Mouse (Mus musculus): Measurements from ENCODE around the gene Gm20458. TPM values are rescaled to one million over a fixed set of nuclear protein-coding genes. Genes with fewer than 3 reads are reported as not detected.

Gm20458 gene
- polyA plus RNA-seq (2014; fragmentation: Nextera tagmentation; extraction: Ambion mirVana), result 12.5 and 14.7 TPM in 2 replicates

DNA sequence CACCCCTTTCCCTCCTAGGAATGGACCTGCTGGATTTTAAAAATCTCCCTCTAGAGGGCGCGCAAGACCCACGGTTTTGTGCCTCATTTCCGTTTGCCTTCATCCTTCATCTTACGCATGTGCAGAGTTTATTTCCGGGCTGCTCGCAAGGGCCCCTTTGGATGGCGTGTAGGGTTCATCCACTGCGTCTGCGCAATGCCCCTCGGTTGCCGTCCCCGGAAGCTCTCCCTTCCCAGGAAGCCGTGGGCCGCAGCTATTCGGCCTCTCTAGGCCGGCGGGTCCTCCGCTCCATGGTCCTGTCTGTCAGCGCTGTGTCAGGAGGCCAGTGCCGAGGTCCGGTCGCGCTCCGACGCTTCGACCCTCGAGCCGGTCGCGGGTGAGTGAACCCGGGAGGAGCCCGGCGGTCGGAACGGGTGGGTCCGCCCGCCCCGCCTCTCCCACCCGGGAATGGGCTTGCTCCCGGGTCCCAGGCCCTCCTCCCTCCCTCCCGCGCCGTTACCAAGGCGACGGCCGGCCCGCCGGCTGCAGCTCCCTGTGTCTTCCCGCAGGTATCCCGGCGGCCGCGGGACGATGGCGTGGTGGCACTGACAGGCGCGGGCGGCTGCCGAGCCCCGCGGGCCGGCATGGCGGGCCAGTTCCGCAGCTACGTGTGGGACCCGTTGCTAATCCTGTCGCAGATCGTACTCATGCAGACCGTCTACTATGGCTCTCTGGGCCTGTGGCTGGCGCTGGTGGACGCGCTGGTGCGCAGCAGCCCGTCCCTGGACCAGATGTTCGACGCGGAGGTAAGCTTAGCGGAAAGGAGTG, at the start of gene Gm20458:
Gene Gm20458, plus strand, starts transcription at position 223 of the 807 bp plus-strand sequence.
- H3K36me3 ChIP-seq (ENCODE audit: control insufficient read depth, insufficient read depth, low read length), result peaks cover 30% of the 10 kb centered on the region; the same call in 1 of the 2 replicates
- peak; percentile 99 for ATAC-seq (ENCODE audit: low read depth)
- no peaks in the 10 kb centered on the region for H3K9me3 ChIP-seq (ENCODE audit: control insufficient read depth, low read length)
- H3K9ac ChIP-seq (ENCODE audit: low read depth, low read length), result peak within 1 kb of the TSS; percentile 82
- H3K4me1 ChIP-seq (ENCODE audit: control insufficient read depth, insufficient read depth, low read length), result peaks cover 16% of the 10 kb centered on the region
- H3K4me3 ChIP-seq (ENCODE audit: low read depth, low read length), result peak within 1 kb of the TSS; percentile 78
- H3K27me3 ChIP-seq (replicated peaks; ENCODE audit: control insufficient read depth, insufficient read depth, low read length), result no peaks in the 10 kb centered on the region
- peak within 1 kb of the TSS; percentile 80 for H3K4me2 ChIP-seq (ENCODE audit: low read depth, low read length)
- 0% methylated on average over 65 of the region's 79 CpGs for WGBS
- peak; percentile 99 for DNase-seq (ENCODE audit: low spot score)
- H3K27ac ChIP-seq (replicated peaks; ENCODE audit: low read depth, low read length), result peak within 1 kb of the TSS; percentile 84

DNA sequence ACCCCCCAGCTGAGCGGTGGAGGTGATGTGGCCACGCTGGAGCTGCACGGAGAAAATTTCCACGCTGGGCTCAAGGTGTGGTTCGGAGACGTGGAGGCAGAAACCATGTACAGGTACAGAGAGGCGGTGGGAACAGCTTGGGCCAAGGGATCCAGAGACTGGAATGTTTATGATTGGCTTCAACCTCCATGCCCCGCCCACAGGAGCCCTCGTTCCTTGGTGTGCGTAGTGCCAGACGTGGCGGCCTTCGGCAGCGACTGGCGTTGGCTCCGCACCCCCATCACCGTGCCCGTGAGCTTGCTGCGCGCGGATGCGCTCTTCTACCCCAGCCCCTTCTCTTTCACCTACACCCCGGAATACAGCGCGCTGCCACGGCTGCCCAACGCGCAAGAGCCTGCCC, 46.6 kb upstream of the Gm20458 start:
- WGBS, result 24% methylated on average over 26 of the region's 28 CpGs

DNA sequence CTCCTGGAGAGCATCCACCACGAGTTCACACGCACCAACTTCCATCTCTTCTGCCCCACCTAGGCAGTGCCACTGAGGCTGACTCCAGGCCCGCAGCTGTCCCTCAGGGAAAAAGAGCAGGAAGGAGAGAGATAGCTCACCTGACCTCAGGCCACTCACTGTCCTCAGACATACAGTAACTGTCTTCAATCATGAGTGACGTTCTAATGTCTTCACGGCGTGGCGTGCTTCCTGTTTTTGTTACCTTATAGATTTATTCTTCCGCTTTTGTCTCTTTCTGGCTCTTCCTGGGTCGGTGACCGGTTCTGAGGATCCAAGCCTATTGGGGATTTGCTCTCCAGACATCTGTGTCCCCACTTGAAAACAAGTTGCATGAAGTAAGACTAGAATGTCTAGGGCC, 46.2 kb upstream of the Gm20458 start:
- peak overlapping the region; percentile 47; the same call in 1 of the 2 replicates for H3K9ac ChIP-seq (ENCODE audit: low read depth, low read length)

More for the DNA sequence above, 46.6 kb upstream of the Gm20458 start:
- ATAC-seq (ENCODE audit: low read depth) (no peak), DNase-seq (ENCODE audit: low spot score) (no peak)
- H3K4me3 ChIP-seq (ENCODE audit: low read depth, low read length), result peak overlapping the region; percentile 15; the same call in 1 of the 2 replicates
- peak overlapping the region; percentile 47 for H3K9ac ChIP-seq (ENCODE audit: low read depth, low read length)
- no peaks in the 10 kb centered on the region for H3K36me3 ChIP-seq (ENCODE audit: control insufficient read depth, insufficient read depth, low read length)
- no peak overlapping the region for H3K27ac ChIP-seq (replicated peaks; ENCODE audit: low read depth, low read length)
- H3K4me2 ChIP-seq (ENCODE audit: low read depth, low read length), result peak overlapping the region; percentile 50
- peaks cover 3% of the 10 kb centered on the region; the same call in 1 of the 2 replicates for H3K4me1 ChIP-seq (ENCODE audit: control insufficient read depth, insufficient read depth, low read length)
- H3K27me3 ChIP-seq (replicated peaks; ENCODE audit: control insufficient read depth, insufficient read depth, low read length), result peaks cover 21% of the 10 kb centered on the region
- no peaks in the 10 kb centered on the region for H3K9me3 ChIP-seq (ENCODE audit: control insufficient read depth, low read length)

DNA sequence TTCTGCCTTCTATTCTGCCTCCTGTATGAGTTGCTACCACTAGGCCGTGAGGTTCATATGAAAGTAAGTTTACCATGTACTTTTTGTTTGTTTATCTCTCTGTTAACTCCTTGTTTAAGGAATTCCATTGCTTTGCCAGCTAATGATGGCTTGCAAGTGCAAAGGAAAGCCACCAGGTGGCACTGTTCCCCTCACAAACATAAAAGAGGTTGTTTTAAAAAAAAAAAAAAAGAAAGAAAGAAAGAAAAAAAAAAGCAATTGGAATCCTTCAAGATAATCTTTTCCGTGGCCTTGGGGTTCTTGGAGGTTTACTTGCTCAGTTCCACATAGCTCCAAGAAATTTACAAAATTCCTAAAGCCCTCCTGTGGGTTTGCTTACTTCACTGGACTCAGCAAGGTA, 43.6 kb upstream of the Gm20458 start:
- Histone ChIP-seq H3K4me3 (ENCODE audit: low read depth, low read length) (no peak overlapping the region), H3K9ac (ENCODE audit: low read depth, low read length) (no peak overlapping the region), H3K27me3 (replicated peaks; ENCODE audit: control insufficient read depth, insufficient read depth, low read length) (peaks cover 5% of the 10 kb centered on the region; the same call in 1 of the 2 replicates), H3K9me3 (ENCODE audit: control insufficient read depth, low read length) (no peaks in the 10 kb centered on the region), H3K27ac (replicated peaks; ENCODE audit: low read depth, low read length) (no peak overlapping the region), H3K4me2 (ENCODE audit: low read depth, low read length) (no peak overlapping the region), H3K36me3 (ENCODE audit: control insufficient read depth, insufficient read depth, low read length) (no peaks in the 10 kb centered on the region), H3K4me1 (ENCODE audit: control insufficient read depth, insufficient read depth, low read length) (peaks cover 3% of the 10 kb centered on the region; the same call in 1 of the 2 replicates)
- ATAC-seq (ENCODE audit: low read depth), result no peak
- DNase-seq (ENCODE audit: low spot score), result peak; percentile 42
- 1% methylated on average over 2 of the region's 2 CpGs for WGBS

More for the DNA sequence above, 46.2 kb upstream of the Gm20458 start:
- Histone ChIP-seq H3K4me1 (ENCODE audit: control insufficient read depth, insufficient read depth, low read length) (peaks cover 3% of the 10 kb centered on the region; the same call in 1 of the 2 replicates), H3K36me3 (ENCODE audit: control insufficient read depth, insufficient read depth, low read length) (no peaks in the 10 kb centered on the region), H3K27ac (replicated peaks; ENCODE audit: low read depth, low read length) (no peak overlapping the region), H3K27me3 (replicated peaks; ENCODE audit: control insufficient read depth, insufficient read depth, low read length) (peaks cover 17% of the 10 kb centered on the region), H3K4me3 (ENCODE audit: low read depth, low read length) (peak overlapping the region; percentile 15; the same call in 1 of the 2 replicates), H3K4me2 (ENCODE audit: low read depth, low read length) (peak overlapping the region; percentile 50), H3K9me3 (ENCODE audit: control insufficient read depth, low read length) (no peaks in the 10 kb centered on the region)
- no peak for DNase-seq (ENCODE audit: low spot score)
- 66% methylated on average over 10 of the region's 10 CpGs for WGBS
- ATAC-seq (ENCODE audit: low read depth), result no peak

DNA sequence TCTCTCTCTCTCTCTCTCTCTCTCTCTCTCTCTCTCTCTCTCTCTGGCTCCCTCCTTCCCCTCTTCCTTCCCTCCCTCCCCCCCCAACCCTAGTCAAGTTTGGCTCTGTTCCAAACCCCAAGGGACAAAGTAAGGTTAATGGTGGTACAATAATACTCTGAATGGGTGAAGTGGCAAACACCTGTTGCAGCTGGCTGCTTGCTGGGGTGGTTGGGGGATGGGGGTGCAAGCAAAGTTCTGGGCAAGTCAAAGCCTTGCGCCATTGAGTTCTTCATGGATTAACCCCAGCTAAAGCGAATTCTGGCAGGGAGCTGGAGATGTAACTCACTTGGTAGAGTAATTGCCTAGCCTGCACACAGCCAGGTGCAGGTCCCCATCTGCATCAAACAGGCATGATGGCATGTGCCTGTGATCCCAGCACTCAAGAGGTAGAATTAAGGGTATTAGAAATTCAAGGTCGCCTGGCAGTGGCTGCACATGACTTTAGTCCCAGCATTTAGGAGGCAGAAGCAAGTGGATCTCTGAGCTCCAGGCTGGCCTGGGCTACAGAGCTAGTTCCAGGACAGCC, 42.4 kb upstream of the Gm20458 start:
- Histone ChIP-seq H3K9ac (ENCODE audit: low read depth, low read length) (no peak overlapping the region), H3K27ac (replicated peaks; ENCODE audit: low read depth, low read length) (no peak overlapping the region), H3K36me3 (ENCODE audit: control insufficient read depth, insufficient read depth, low read length) (0 out of 2 replicates have a peak, but pooled peaks cover 4% of the 10 kb centered on the region), H3K4me2 (ENCODE audit: low read depth, low read length) (no peak overlapping the region), H3K4me3 (ENCODE audit: low read depth, low read length) (no peak overlapping the region), H3K4me1 (ENCODE audit: control insufficient read depth, insufficient read depth, low read length) (peaks cover 3% of the 10 kb centered on the region; the same call in 1 of the 2 replicates), H3K27me3 (replicated peaks; ENCODE audit: control insufficient read depth, insufficient read depth, low read length) (peaks cover 5% of the 10 kb centered on the region; the same call in 1 of the 2 replicates), H3K9me3 (ENCODE audit: control insufficient read depth, low read length) (no peaks in the 10 kb centered on the region)
- ATAC-seq (ENCODE audit: low read depth) (no peak), DNase-seq (ENCODE audit: low spot score) (no peak)
- 19% methylated on average over 3 of the region's 3 CpGs for WGBS

DNA sequence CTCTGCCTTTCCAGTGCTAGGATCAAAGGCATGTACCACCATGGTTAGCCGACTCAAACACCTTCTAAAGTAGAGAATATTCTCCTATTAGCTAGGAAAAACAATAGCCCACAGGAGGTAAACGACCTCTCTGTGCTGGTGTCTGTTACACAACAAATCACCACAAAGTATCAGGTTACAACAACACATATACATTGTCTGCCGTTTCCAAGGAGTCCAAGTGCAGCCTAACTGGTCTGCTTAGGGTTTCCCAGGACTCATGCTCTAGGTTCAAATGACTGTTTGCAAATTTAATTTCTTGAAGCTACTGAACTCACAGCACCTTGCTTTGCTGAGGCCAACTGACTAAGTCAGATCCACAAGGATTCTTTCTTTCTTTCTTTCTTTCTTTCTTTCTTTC, 41.3 kb upstream of the Gm20458 start:
- WGBS, result 0% methylated on average over 3 of the region's 3 CpGs
- ATAC-seq (ENCODE audit: low read depth), result peak; percentile 26; the same call in 1 of the 2 replicates

DNA sequence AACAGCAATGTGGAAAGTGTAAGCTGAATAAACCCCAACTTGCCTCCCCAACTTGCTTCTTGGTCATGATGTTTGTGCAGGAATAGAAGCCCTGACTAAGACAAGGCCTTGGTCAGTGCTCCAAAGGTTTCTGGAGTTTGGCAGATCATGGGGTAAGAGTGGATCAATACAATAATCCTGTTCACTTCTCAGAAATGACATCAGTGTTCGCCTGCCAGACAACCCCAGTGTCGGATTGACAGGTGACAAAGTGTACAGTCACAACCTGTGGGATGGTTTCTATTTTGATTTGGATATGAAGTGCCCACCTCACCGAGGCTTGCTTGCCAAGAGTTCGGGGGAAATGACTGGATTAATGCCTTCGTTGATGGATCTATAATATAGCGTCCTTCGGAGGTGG, 39.5 kb upstream of the Gm20458 start:
- Histone ChIP-seq H3K27ac (replicated peaks; ENCODE audit: low read depth, low read length) (no peak overlapping the region), H3K9ac (ENCODE audit: low read depth, low read length) (no peak overlapping the region), H3K9me3 (ENCODE audit: control insufficient read depth, low read length) (no peaks in the 10 kb centered on the region), H3K4me3 (ENCODE audit: low read depth, low read length) (no peak overlapping the region), H3K27me3 (replicated peaks; ENCODE audit: control insufficient read depth, insufficient read depth, low read length) (no peaks in the 10 kb centered on the region), H3K4me1 (ENCODE audit: control insufficient read depth, insufficient read depth, low read length) (no peaks in the 10 kb centered on the region), H3K36me3 (ENCODE audit: control insufficient read depth, insufficient read depth, low read length) (peaks cover 28% of the 10 kb centered on the region), H3K4me2 (ENCODE audit: low read depth, low read length) (no peak overlapping the region)
- no peak for DNase-seq (ENCODE audit: low spot score)
- no peak for ATAC-seq (ENCODE audit: low read depth)
- 80% methylated on average over 7 of the region's 7 CpGs for WGBS

More for the DNA sequence above, 41.3 kb upstream of the Gm20458 start:
- H3K27me3 ChIP-seq (replicated peaks; ENCODE audit: control insufficient read depth, insufficient read depth, low read length), result no peaks in the 10 kb centered on the region
- peak; percentile 45 for DNase-seq (ENCODE audit: low spot score)
- H3K36me3 ChIP-seq (ENCODE audit: control insufficient read depth, insufficient read depth, low read length), result peaks cover 13% of the 10 kb centered on the region; the same call in 1 of the 2 replicates
- no peak overlapping the region for H3K4me2 ChIP-seq (ENCODE audit: low read depth, low read length)
- H3K4me3 ChIP-seq (ENCODE audit: low read depth, low read length), result no peak overlapping the region
- H3K27ac ChIP-seq (replicated peaks; ENCODE audit: low read depth, low read length), result no peak overlapping the region
- no peaks in the 10 kb centered on the region for H3K9me3 ChIP-seq (ENCODE audit: control insufficient read depth, low read length)
- H3K9ac ChIP-seq (ENCODE audit: low read depth, low read length), result no peak overlapping the region
- H3K4me1 ChIP-seq (ENCODE audit: control insufficient read depth, insufficient read depth, low read length), result no peaks in the 10 kb centered on the region

DNA sequence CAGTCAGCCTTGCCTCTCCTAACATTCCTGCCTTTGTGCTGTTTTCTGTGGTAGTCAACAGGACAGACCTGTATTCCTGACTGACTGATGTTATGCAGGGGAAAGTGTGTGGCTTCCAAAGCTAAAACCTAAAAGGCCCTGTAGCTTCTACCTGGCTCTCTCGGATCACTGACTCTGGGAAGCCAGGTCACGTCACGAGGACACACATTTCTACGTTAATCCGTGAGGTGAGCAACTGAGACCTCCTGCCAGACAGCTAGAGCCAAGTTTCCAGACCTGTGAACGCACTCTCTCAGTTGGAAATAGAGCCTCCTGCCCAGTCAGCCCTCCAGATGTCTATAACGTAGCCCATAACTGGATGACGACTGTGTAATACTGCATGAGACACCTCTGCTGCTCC, 38.8 kb upstream of the Gm20458 start:
- no peak for ATAC-seq (ENCODE audit: low read depth)

More for the DNA sequence above, 38.8 kb upstream of the Gm20458 start:
- peaks cover 34% of the 10 kb centered on the region for H3K36me3 ChIP-seq (ENCODE audit: control insufficient read depth, insufficient read depth, low read length)
- no peak overlapping the region for H3K4me3 ChIP-seq (ENCODE audit: low read depth, low read length)
- H3K9me3 ChIP-seq (ENCODE audit: control insufficient read depth, low read length), result no peaks in the 10 kb centered on the region
- no peaks in the 10 kb centered on the region for H3K4me1 ChIP-seq (ENCODE audit: control insufficient read depth, insufficient read depth, low read length)
- no peaks in the 10 kb centered on the region for H3K27me3 ChIP-seq (replicated peaks; ENCODE audit: control insufficient read depth, insufficient read depth, low read length)
- no peak overlapping the region for H3K27ac ChIP-seq (replicated peaks; ENCODE audit: low read depth, low read length)
- H3K9ac ChIP-seq (ENCODE audit: low read depth, low read length), result no peak overlapping the region
- DNase-seq (ENCODE audit: low spot score), result no peak
- WGBS, result 71% methylated on average over 8 of the region's 8 CpGs
- H3K4me2 ChIP-seq (ENCODE audit: low read depth, low read length), result no peak overlapping the region

Data from embryonic facial prominence, embryonic 14.5 days (tissue).